Mouse (Mus musculus) megakaryocyte, embryonic 14.5 days (primary cell): ENCODE results near the gene Pdk4. TPM values are rescaled to one million over a fixed set of nuclear protein-coding genes. Genes with fewer than 3 reads are reported as not detected.

Source experiments
- H3K27me3 ChIP-seq: replicated peaks from 2 replicates; pipeline ENCODE3; 2012; ENCODE audit warnings: inconsistent platforms
- H3K36me3 ChIP-seq: replicated peaks from 2 replicates; pipeline ENCODE3; 2012; ENCODE audit warnings: low read length, inconsistent platforms, mixed read lengths
- H3K4me1 ChIP-seq: 2 replicates; pipeline ENCODE4 v1.6.1; 2012; ENCODE audit warnings: inconsistent platforms
- H3K4me3 ChIP-seq: replicated peaks from 2 replicates; pipeline ENCODE3; 2012; ENCODE audit warnings: moderate library complexity, mild to moderate bottlenecking, inconsistent platforms
- H3K9me3 ChIP-seq: 2 replicates; pipeline ENCODE4 v1.6.1; 2012; ENCODE audit warnings: inconsistent platforms
- FLI1 ChIP-seq: IDR thresholded peaks from 2 replicates; pipeline ENCODE4 v1.6.1; 2012; ENCODE audit warnings: low read length, inconsistent platforms, mixed read lengths
- GATA1 ChIP-seq: IDR thresholded peaks from 3 replicates; pipeline ENCODE4 v1.6.1; 2012; ENCODE audit warnings: mixed read lengths, low read length, inconsistent platforms, borderline replicate concordance
- polyA plus RNA-seq: library from polyadenylated mRNA; stranded (reverse); fragments of >175 nt; gene quantifications from 2 replicates; pipeline ENCODE4 v1.2.3, GENCODE M21; 2012; ENCODE audit warnings: low replicate concordance; ENCODE audit not compliant: insufficient read depth

Pdk4 gene
- polyA plus RNA-seq, 1 experiment = not detected

DNA sequence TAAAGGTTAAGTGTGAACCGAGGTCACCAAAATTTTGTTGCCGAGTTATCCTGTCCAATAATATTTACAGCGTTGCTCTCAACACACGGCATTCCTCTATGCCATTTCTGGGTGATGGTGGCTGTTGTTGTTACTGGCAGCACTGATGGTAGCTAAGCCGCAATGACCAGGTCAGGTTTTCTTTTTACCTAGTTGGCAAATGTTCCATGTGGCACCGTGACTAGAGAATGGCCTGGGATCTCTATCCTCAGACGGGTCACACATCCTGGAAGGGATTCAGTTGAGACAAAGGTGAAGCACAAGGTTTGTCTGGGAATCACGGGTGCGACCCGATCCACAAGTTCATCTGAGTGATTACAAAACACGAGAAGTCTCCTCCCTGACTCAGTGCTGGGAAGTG is 2.6 kb upstream of the Pdk4 start:
- TF ChIP-seq GATA1 (no peak), FLI1 (no peak)
- Histone ChIP-seq H3K4me3 (no peak overlapping the region), H3K4me1 (peaks cover 3% of the 10 kb centered on the region; the same call in 1 of the 2 replicates), H3K9me3 (peaks cover 9% of the 10 kb centered on the region), H3K36me3 (no peaks in the 10 kb centered on the region), H3K27me3 (peaks cover 12% of the 10 kb centered on the region)

DNA sequence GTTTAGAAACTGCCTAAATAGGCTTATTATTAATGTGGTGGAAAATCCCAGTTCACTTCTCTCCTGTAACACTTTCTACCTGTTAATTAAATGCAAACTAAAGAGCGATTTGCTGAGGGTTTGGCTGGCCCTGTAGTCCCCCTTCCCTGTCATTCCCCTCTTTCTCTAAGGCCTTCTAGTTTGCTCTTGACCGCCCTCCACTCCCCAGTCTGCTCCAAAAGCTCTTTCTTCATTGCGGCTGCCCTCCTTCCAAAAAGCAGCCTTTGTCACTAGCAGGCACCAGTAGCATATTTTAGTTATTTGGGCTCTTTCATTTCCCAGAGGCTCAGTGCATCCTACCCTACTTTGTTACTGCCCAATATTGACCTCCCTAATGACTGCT is 736 bp upstream of the Pdk4 start:
- peaks cover 12% of the 10 kb centered on the region for H3K27me3 ChIP-seq
- peaks cover 9% of the 10 kb centered on the region for H3K9me3 ChIP-seq
- TF ChIP-seq FLI1 (no peak), GATA1 (no peak)
- peaks cover 3% of the 10 kb centered on the region; the same call in 1 of the 2 replicates for H3K4me1 ChIP-seq
- no peak overlapping the region for H3K4me3 ChIP-seq
- H3K36me3 ChIP-seq = no peaks in the 10 kb centered on the region

DNA sequence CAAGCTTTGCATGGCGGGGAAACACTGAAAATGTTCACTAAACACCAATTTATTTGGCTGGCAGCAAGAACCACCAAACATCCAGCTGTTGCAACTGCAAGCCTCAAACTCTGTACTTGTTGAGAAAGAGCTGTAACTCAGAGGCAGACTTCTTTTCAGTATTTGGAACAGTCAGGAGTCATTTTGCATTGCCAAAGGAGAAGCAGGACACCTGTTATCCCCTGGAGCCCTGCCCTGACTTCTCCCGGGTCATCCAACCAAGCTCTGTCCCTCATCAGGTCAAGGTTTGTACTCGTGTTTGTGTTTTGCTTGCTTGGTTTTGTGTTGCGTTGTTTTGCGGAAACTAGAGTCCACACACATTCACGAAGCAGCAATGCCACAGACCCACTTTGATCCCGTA is 11.1 kb downstream of the Pdk4 start:
- H3K27me3 ChIP-seq = no peaks in the 10 kb centered on the region
- H3K9me3 ChIP-seq = no peaks in the 10 kb centered on the region
- H3K4me3 ChIP-seq = no peak overlapping the region
- no peaks in the 10 kb centered on the region for H3K36me3 ChIP-seq
- no peak for TF ChIP-seq FLI1
- no peak for TF ChIP-seq GATA1
- no peaks in the 10 kb centered on the region for H3K4me1 ChIP-seq

DNA sequence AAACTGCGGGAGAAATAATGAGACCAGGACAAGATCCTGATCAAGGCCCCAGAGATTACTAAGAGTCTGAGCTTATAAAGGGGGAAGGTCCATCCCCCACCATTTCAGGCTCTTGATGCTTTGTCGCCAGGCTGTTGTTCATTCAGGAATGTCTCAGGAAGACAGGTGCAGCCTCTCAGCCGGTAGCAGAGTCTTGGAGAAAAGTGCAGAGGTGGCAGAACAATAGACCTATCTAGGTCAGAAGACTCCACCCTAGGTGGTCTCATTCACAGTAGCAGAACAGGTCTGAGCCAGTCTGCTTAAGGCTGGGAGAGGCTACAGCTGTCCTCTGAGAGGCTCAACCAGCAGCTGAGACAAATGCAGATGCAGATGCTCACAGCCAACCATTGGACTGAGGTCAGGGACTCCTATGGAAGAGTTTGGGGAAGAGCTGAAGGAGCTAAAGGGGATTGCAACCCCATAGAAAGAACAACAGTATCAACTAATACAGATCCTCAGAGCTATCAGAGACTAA is 13.8 kb downstream of the Pdk4 start:
- Histone ChIP-seq H3K4me3 (no peak overlapping the region), H3K27me3 (no peaks in the 10 kb centered on the region), H3K9me3 (no peaks in the 10 kb centered on the region), H3K36me3 (no peaks in the 10 kb centered on the region), H3K4me1 (no peaks in the 10 kb centered on the region)
- TF ChIP-seq GATA1 (no peak), FLI1 (no peak)

DNA sequence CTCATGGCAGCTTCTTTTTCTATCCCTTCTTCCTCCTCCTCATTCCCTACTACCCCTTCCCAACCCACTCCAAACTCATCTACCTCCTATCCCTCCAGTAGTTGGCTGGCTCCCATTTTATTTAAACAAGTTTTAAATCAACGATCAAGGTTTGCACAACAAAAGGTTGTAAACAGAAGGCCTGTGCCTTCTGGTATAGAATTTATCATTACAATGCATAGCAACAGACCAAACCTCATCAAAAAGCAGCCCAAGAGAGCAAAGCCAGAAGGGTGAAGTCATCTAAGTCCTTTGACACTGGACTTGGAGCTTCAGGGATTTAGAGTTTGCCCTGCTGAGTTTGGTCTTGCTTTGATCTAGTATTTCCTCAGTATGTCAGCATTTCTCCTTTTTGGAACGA is 15.0 kb downstream of the Pdk4 start:
- H3K9me3 ChIP-seq = no peaks in the 10 kb centered on the region
- no peaks in the 10 kb centered on the region for H3K27me3 ChIP-seq
- no peak for TF ChIP-seq GATA1
- TF ChIP-seq FLI1 = no peak
- no peaks in the 10 kb centered on the region for H3K4me1 ChIP-seq
- H3K36me3 ChIP-seq = no peaks in the 10 kb centered on the region
- no peak overlapping the region for H3K4me3 ChIP-seq

DNA sequence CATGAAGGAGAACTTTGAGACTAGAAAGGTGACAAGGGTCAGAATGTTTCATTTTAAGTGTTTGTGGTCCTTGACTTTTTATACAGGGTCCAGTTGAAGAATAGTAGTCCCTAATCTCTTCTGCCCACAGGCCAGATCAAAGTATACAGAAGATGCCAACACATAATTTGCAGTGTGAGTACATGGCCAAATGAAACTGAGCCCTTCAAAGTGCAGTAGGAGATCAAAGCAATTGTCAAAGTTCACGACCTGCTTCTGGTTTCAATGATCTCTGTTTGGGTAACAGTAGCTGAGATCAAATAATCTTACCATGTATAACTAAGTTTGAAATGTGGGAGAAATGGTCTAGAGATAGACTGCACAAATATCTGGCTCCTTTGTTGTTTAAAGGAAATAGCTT is 22.1 kb downstream of the Pdk4 start:
- no peaks in the 10 kb centered on the region for H3K9me3 ChIP-seq
- H3K4me3 ChIP-seq = no peak overlapping the region
- TF ChIP-seq FLI1 (no peak), GATA1 (no peak)
- no peaks in the 10 kb centered on the region for H3K4me1 ChIP-seq
- no peaks in the 10 kb centered on the region for H3K36me3 ChIP-seq
- no peaks in the 10 kb centered on the region for H3K27me3 ChIP-seq

DNA sequence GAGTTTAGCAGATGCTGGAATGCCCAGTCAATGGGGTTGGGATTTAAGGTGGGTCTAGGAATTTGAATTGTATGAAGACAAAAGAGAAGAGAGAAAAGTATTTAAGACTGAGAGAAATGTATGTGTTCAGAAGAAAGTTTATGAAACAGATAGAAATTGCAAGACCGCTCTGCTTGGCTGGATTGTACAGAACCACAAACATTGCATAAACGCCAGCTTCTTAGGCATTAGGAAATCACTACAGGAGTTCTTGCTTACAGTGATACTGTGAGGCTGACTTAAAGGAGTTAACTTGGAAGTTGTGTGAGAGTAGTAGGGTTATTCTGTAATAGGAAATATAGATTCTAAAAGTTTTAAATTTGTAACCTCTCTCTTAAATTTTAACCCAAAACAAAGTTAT is 23.4 kb downstream of the Pdk4 start:
- no peak for TF ChIP-seq GATA1
- no peak for TF ChIP-seq FLI1
- no peaks in the 10 kb centered on the region for H3K4me1 ChIP-seq
- no peaks in the 10 kb centered on the region for H3K27me3 ChIP-seq
- no peaks in the 10 kb centered on the region for H3K36me3 ChIP-seq
- no peak overlapping the region for H3K4me3 ChIP-seq
- H3K9me3 ChIP-seq = no peaks in the 10 kb centered on the region

- no peak for TF ChIP-seq FLI1
- no peaks in the 10 kb centered on the region for H3K4me1 ChIP-seq
- H3K9me3 ChIP-seq = no peaks in the 10 kb centered on the region
- H3K36me3 ChIP-seq = no peaks in the 10 kb centered on the region
- no peak overlapping the region for H3K4me3 ChIP-seq
- H3K27me3 ChIP-seq = no peaks in the 10 kb centered on the region
Observed at GRCm38 (mm10) chr6:5470480-5471318, 25.4 kb downstream of the Pdk4 start.

GRCm38 (mm10) chr6:5455836-5456235 is 40.3 kb downstream of the Pdk4 start:
- Histone ChIP-seq H3K4me1 (no peaks in the 10 kb centered on the region), H3K4me3 (no peak overlapping the region), H3K27me3 (no peaks in the 10 kb centered on the region), H3K9me3 (no peaks in the 10 kb centered on the region), H3K36me3 (no peaks in the 10 kb centered on the region)
- TF ChIP-seq FLI1 (no peak), GATA1 (no peak)

GRCm38 (mm10) chr6:5449878-5450277 is 46.2 kb downstream of the Pdk4 start:
- no peak for TF ChIP-seq FLI1
- TF ChIP-seq GATA1 = no peak
- no peak overlapping the region for H3K4me3 ChIP-seq
- H3K27me3 ChIP-seq = no peaks in the 10 kb centered on the region
- H3K9me3 ChIP-seq = no peaks in the 10 kb centered on the region
- no peaks in the 10 kb centered on the region for H3K36me3 ChIP-seq
- H3K4me1 ChIP-seq = no peaks in the 10 kb centered on the region
